Mouse (Mus musculus) cerebellum, adult 2 months (tissue): ENCODE measurements at regions not wholly inside any gene's neighbourhood (a gene's known extent, or its start where the extent isn't known, plus 50 kb on each side); places are given as distances from the start of the nearest gene placed in this dataset.

Experiments used
- CTCF ChIP-seq: fragments of 200-500 bp; IDR thresholded peaks from 2 replicates; pipeline ENCODE4 v1.5.1; 2011; ENCODE audit warnings: low read depth, mild to moderate bottlenecking, control low read depth, low read length, moderate library complexity, borderline replicate concordance; ENCODE audit not compliant: insufficient read depth
- POLR2A ChIP-seq: fragments of 200-500 bp; IDR thresholded peaks from 2 replicates; pipeline ENCODE4 v1.6.1; 2011; ENCODE audit warnings: low read length, control low read depth, borderline replicate concordance; ENCODE audit not compliant: insufficient read depth

DNA sequence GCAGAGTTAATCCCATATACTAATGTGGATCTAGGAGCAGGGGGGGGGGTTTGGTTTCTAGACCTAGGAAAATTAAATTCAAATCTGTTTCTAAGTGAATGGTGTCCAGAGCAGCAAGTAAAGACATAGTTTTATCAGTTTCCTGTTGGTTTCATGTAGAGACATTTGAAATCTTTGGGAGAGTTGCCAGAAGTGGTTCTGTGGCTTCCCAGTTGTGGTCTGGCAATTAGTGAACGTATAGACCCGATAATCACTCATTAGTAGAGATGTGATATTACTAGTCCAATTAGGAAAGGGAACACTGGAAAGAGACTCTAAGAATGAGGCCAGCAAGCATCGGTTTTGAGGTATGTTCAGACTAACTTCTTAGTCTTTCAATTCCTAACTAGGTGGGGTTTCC, 252.0 kb upstream of the Rgmb start:
- TF ChIP-seq CTCF (no peak), POLR2A (no peak)
